Mouse (Mus musculus) liver, embryonic 11.5 days (tissue): Measurements from ENCODE around the gene Robo1. TPM values are rescaled to one million over a fixed set of nuclear protein-coding genes. Genes with fewer than 3 reads are reported as not detected.

ENCODE experiments used
- ATAC-seq: fragments of 200-750 bp; cut with Nextera tagmentation; replicated peaks from 2 replicates; pipeline ENCODE4 v1.8.0; 2017; ENCODE audit warnings: moderate number of reproducible peaks, mild to moderate bottlenecking, moderate TSS enrichment, moderate library complexity; ENCODE audit not compliant: low FRiP score
- DNase-seq: peaks from one replicate; pipeline ENCODE4 v3.0.0-alpha.2; 2017; ENCODE audit warnings: low spot score
- H3K27ac ChIP-seq: fragments of 300-500 bp; sonication (generic); 2 replicates; pipeline ENCODE4 v1.5.1; 2014; ENCODE audit warnings: mild to moderate bottlenecking, low read depth, low read length, control low read depth
- H3K27me3 ChIP-seq: fragments of 300-500 bp; sonication (generic); replicated peaks from 2 replicates; pipeline ENCODE4 v1.6.1; 2014; ENCODE audit warnings: low read length, mixed read lengths; ENCODE audit not compliant: control insufficient read depth, insufficient read depth
- H3K36me3 ChIP-seq: fragments of 300-500 bp; sonication (generic); 2 replicates; pipeline ENCODE4 v1.6.1; 2014; ENCODE audit warnings: mild to moderate bottlenecking, low read length, moderate library complexity, mixed read lengths; ENCODE audit not compliant: control insufficient read depth, insufficient read depth
- H3K4me1 ChIP-seq: fragments of 300-500 bp; sonication (generic); replicated peaks from 2 replicates; pipeline ENCODE4 v1.6.1; 2014; ENCODE audit warnings: low read length, mixed read lengths; ENCODE audit not compliant: control insufficient read depth, insufficient read depth
- H3K4me2 ChIP-seq: fragments of 300-500 bp; sonication (generic); 2 replicates; pipeline ENCODE4 v1.6.1; 2014; ENCODE audit warnings: mild to moderate bottlenecking, control low read depth, moderate library complexity
- H3K4me3 ChIP-seq: fragments of 300-500 bp; sonication (generic); 2 replicates; pipeline ENCODE4 v1.5.1; 2014; ENCODE audit warnings: low read depth, low read length, control low read depth
- H3K9ac ChIP-seq: fragments of 300-500 bp; sonication (generic); 2 replicates; pipeline ENCODE4 v1.6.1; 2014; ENCODE audit warnings: low read depth, low read length, control low read depth
- H3K9me3 ChIP-seq: fragments of 300-500 bp; sonication (generic); 2 replicates; pipeline ENCODE4 v1.6.1; 2016; ENCODE audit warnings: low read length, inconsistent platforms, mixed read lengths; ENCODE audit not compliant: control insufficient read depth
- WGBS: fragments of 180-500 bp; shearing (Covaris S2); extraction: QIAGEN DNeasy Blood & Tissue Kit; methylation state at CpG from one replicate; pipeline ENCODE4 v1.1.7; 2014; 5-methylcytosine and 5-hydroxymethylcytosine counted together
- polyA plus RNA-seq: library from polyadenylated mRNA; unstranded; fragments of >200 nt; fragmentation: Nextera tagmentation; extraction: Ambion mirVana; gene quantifications from 2 replicates; pipeline ENCODE4 v1.2.1, GENCODE M21; 2014

Gene Robo1
- polyA plus RNA-seq, 1 experiment from 2014 or later: 25.4 TPM

DNA sequence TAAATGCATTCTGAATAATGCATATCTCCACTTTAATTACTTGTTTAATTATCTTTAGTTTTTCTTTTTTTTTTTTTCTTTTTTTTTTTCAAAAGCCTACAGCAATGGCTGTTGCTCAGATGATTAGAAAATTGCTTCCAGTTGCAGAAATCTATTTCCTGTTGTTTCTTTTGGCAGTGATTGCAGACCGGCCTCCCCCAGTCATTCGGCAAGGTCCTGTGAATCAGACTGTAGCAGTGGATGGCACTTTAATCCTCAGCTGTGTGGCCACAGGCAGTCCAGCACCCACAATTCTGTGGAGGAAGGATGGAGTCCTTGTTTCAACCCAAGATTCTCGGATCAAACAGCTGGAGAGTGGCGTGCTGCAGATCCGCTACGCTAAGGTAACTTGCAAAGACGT lies 661.9 kb downstream of the Robo1 start:
- no peaks in the 10 kb centered on the region for H3K4me1 ChIP-seq
- no peak overlapping the region for H3K9ac ChIP-seq
- no peaks in the 10 kb centered on the region for H3K27me3 ChIP-seq
- 88% methylated on average over 7 of the region's 7 CpGs for WGBS
- no peak overlapping the region for H3K4me2 ChIP-seq
- no peaks in the 10 kb centered on the region for H3K36me3 ChIP-seq
- DNase-seq (no peak), ATAC-seq (no peak)
- no peak overlapping the region for H3K27ac ChIP-seq
- no peaks in the 10 kb centered on the region for H3K9me3 ChIP-seq
- H3K4me3 ChIP-seq: no peak overlapping the region

DNA sequence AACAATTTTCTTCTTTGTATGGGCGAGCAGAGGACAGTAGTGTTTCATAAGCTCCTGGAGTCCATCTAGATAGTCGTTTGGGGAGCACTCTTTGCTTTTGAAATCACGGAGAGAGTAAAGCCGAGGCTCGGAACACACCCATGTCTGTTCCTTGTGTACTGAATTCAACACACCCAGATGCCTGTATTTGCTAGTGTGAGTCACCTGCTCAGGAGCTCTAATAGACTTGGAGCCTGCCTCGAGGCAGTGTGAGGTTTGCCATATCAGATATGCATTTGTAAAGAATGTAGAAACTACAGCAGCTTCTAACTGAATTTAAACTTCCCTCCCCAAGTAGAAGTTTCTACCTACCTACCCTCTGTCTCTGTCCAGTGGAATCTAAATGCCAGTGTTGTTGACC lies 665.6 kb downstream of the Robo1 start:
- Histone ChIP-seq H3K36me3 (no peaks in the 10 kb centered on the region), H3K4me2 (no peak overlapping the region), H3K27ac (no peak overlapping the region), H3K9me3 (no peaks in the 10 kb centered on the region), H3K4me1 (no peaks in the 10 kb centered on the region), H3K27me3 (no peaks in the 10 kb centered on the region), H3K4me3 (no peak overlapping the region), H3K9ac (no peak overlapping the region)
- DNase-seq (no peak), ATAC-seq (no peak)
- WGBS: 82% methylated on average over 6 of the region's 6 CpGs

- Histone ChIP-seq H3K36me3 (no peaks in the 10 kb centered on the region), H3K27ac (no peak overlapping the region), H3K4me1 (no peaks in the 10 kb centered on the region), H3K9me3 (no peaks in the 10 kb centered on the region), H3K9ac (no peak overlapping the region), H3K4me3 (no peak overlapping the region), H3K4me2 (no peak overlapping the region), H3K27me3 (no peaks in the 10 kb centered on the region)
- 95% methylated on average over 4 of the region's 4 CpGs for WGBS
- DNase-seq (no peak), ATAC-seq (no peak)
These were observed 666.6 kb downstream of the Robo1 start for GRCm38 (mm10) chr16:72974681-72975080.

DNA sequence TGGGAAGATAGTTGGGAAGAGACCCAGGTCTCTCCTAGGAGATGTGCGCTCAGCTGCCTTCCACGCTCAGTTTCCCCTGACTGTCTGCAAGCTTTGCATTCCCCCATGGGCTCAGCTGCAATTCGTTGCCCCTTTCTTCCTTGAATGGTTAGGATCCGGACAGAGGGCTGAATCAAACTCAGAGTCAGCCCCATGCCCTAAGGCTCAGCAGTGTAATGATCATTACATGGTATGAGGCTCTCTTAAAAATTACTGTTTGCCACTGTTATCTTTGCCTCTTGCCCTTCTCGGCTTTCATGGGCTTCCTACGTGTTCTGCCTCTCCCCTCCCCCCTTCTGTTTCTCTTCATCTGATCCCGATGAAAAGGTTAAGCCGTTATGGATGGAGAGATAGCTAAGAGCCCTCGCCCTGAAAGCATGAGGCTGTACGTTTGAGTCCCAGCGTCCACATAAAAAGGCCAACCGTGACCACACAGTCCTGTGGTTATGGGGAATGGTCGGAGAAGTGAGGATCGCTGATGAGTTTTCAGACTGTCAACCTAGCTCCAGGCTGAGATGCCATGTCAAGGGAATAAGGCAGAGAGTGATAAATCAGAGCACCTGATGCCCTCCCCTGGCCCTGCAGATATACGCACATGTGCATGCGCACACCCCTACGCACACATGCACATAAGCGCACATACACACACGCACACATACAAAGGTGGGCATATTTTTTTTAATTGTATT lies 668.9 kb downstream of the Robo1 start:
- 70% methylated on average over 19 of the region's 19 CpGs for WGBS
- H3K36me3 ChIP-seq: no peaks in the 10 kb centered on the region
- no peak overlapping the region for H3K4me2 ChIP-seq
- ATAC-seq (no peak), DNase-seq (no peak)
- H3K4me3 ChIP-seq: no peak overlapping the region
- no peaks in the 10 kb centered on the region for H3K27me3 ChIP-seq
- no peak overlapping the region for H3K9ac ChIP-seq
- H3K27ac ChIP-seq: no peak overlapping the region
- H3K4me1 ChIP-seq: no peaks in the 10 kb centered on the region
- no peaks in the 10 kb centered on the region for H3K9me3 ChIP-seq

GRCm38 (mm10) chr16:72979407-72980219 lies 671.5 kb downstream of the Robo1 start:
- no peak overlapping the region for H3K9ac ChIP-seq
- no peaks in the 10 kb centered on the region for H3K27me3 ChIP-seq
- no peaks in the 10 kb centered on the region for H3K4me1 ChIP-seq
- ATAC-seq: peak; percentile 39; the same call in 1 of the 2 replicates
- H3K9me3 ChIP-seq: no peaks in the 10 kb centered on the region
- no peak overlapping the region for H3K27ac ChIP-seq
- no peak overlapping the region for H3K4me3 ChIP-seq
- no peaks in the 10 kb centered on the region for H3K36me3 ChIP-seq
- 29% methylated on average over 8 of the region's 8 CpGs for WGBS
- peak; percentile 54 for DNase-seq
- no peak overlapping the region for H3K4me2 ChIP-seq

DNA sequence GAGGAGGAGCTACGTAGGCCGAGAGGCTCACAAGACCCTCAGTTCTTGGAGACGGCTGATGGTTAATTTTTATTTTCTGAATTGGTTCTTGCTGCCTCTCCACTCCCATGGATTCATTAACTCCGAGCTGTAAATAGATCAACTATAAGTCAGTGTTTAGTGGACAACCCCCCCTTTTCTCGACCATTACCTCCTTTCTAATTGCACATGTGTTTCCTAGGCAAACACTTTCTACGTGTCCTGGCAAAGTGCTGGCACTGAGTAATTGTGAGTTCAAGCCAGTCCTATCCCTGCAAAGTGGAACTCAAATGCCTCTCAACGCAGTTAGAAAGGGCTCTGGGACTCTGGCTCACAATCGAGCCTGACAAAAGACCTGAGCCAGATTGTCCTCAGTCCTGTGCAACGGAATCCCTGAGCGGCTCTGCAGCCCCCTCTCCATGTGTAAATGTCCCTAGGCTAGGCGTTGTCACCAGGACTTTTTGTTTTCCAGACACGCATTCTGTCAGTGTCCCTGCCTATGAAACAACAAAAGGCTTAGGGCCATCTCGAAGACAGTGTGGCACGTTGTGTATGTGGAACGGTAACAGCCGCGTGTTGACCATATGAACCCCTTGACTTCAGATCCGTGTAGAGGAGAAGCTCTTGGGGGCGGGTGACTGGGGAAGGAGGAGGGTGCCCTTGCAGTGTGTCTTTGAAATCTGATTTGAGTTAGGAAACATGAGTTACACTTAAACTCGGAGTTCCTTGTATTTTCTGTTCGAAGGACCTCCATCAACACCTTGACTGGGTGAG lies 682.5 kb downstream of the Robo1 start:
- H3K9ac ChIP-seq: no peak overlapping the region
- H3K36me3 ChIP-seq: 0 out of 2 replicates have a peak, but pooled peaks cover 2% of the 10 kb centered on the region
- H3K27me3 ChIP-seq: no peaks in the 10 kb centered on the region
- H3K4me3 ChIP-seq: no peak overlapping the region
- ATAC-seq (no peak), DNase-seq (no peak)
- H3K4me2 ChIP-seq: no peak overlapping the region
- H3K27ac ChIP-seq: no peak overlapping the region
- WGBS: 89% methylated on average over 21 of the region's 21 CpGs
- H3K9me3 ChIP-seq: no peaks in the 10 kb centered on the region
- H3K4me1 ChIP-seq: no peaks in the 10 kb centered on the region; the same call in 1 of the 2 replicates

DNA sequence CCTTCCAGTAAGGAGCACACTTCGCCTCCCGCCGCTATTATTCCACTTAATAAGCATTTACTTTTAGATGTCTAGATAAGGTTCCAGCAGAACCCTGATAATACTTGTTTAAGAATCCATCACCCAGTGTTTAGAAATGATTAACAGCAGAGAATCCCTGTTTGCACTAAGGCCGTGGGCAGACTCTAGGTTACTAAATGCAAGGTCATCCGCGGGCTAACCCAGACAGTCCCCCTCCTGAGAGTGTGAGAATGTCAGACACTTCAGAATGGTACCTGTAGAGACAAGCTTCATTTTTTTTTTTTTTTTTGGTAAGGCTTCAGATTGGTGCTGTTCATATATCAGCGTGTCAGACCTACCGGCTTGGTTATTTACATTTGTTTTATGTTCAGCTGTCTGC lies 685.1 kb downstream of the Robo1 start:
- Histone ChIP-seq H3K27me3 (no peaks in the 10 kb centered on the region), H3K4me2 (no peak overlapping the region), H3K4me3 (no peak overlapping the region), H3K36me3 (0 out of 2 replicates have a peak, but pooled peaks cover 2% of the 10 kb centered on the region), H3K27ac (no peak overlapping the region), H3K4me1 (no peaks in the 10 kb centered on the region; the same call in 1 of the 2 replicates), H3K9ac (no peak overlapping the region), H3K9me3 (no peaks in the 10 kb centered on the region)
- WGBS: 56% methylated on average over 8 of the region's 8 CpGs
- no peak for ATAC-seq
- no peak for DNase-seq

DNA sequence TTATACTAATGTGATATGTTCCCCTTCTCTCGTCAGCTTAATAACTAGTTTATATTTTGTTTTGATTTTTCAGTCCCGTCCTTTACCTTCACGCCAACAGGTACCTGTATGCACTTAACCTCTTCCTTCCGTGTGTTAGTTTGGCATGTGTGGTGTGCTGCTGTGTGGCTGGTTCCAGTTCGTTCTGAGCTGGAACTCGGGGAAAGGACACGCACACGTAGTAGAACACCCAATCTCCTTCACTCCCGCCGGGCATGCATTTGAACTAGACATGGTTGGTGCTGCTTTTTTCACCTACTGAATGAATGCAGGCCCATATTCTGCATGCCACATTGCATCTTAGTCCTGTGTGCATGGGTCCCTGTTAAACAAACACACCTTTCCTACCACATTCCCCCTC lies 685.5 kb downstream of the Robo1 start:
- 0 out of 2 replicates have a peak, but pooled peaks cover 2% of the 10 kb centered on the region for H3K36me3 ChIP-seq
- DNase-seq (no peak), ATAC-seq (no peak)
- no peaks in the 10 kb centered on the region for H3K9me3 ChIP-seq
- H3K27me3 ChIP-seq: no peaks in the 10 kb centered on the region
- 73% methylated on average over 10 of the region's 10 CpGs for whole genome bisulfite sequencing
- no peak overlapping the region for H3K4me2 ChIP-seq
- no peak overlapping the region for H3K27ac ChIP-seq
- no peak overlapping the region for H3K9ac ChIP-seq
- no peaks in the 10 kb centered on the region; the same call in 1 of the 2 replicates for H3K4me1 ChIP-seq
- no peak overlapping the region for H3K4me3 ChIP-seq
